Mouse (Mus musculus) G1E (cell line): ENCODE measurements around the gene Tmem63b.

Experiments
- CTCF ChIP-seq: IDR thresholded peaks from 2 replicates; pipeline ENCODE4 v1.5.1; 2012; ENCODE audit warnings: low read depth, low read length, inconsistent platforms, mixed read lengths
- GATA2 ChIP-seq: IDR thresholded peaks from 2 replicates; pipeline ENCODE4 v1.6.1; 2012; ENCODE audit warnings: low read depth, low read length, inconsistent platforms, borderline replicate concordance
- TAL1 ChIP-seq: conservative IDR thresholded peaks from 2 replicates; pipeline ENCODE4 v1.6.1; 2012; ENCODE audit warnings: low read depth, low read length, inconsistent platforms, mixed read lengths

DNA sequence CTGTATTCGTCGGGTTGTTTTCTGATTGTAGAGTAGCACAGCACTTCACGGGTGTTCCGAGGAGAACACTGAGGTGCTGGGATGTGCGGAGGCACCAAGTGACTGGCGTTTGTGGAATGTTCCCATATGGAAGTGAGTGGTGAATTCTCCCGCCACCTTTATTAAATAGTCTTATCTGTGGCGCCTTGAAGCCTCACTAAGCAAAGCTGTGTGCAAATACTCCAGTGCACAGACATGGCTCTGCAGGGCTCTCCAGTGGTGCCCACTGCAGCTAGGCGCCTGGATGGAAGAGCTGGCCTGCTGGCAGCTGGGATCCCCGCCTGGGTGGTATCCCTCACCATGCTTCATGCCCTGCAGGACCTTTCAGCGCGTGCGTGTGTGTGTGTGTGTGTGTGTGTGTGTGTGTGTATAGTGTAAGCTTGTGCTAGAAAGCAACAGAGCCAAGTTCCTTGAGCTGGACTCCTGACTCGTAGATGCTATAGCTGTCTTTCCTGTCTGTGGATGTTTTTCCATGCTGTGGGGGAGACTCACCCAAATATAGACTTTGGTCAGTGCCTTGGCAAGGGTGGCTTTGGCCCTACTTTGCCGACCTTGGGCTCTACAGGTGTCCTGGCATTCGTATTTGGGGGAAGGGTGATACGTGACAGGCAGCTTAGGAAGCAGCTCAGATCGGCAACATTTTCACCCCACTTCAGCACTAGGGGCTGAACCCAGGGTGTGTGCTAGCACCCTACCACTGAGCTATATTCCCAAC lies 7.3 kb upstream of the Tmem63b start:
- TF ChIP-seq CTCF (no peak), TAL1 (no peak), GATA2 (no peak)
